Mouse (Mus musculus) monocyte, adult 2 months (primary cell): Measurements from ENCODE around the gene Lrrc39.
A peak's percentile ranks its signal among the peaks of the same experiment; 100 is the strongest.
"Not testable (repeated sequence)": the region's sequence is repeated elsewhere in the genome, so short reads cannot be mapped to it uniquely, and the experiment has no call there.

ENCODE experiments used
- DNase-seq, 2 experiments: peaks; one replicate each; pipeline ENCODE4 v3.0.0; 2022; ENCODE audit warnings: low spot score in 2 of 2, low read depth in 1 of 2

Lrrc39 gene

GRCm38 (mm10) chr3:116562408-116563094 is at the start of gene Lrrc39:
Gene Lrrc39 (plus strand): TSS chr3:116562973.
- DNase-seq = no peak

GRCm38 (mm10) chr3:116520141-116520761 is 42.5 kb upstream of the Lrrc39 start:
- no peak for DNase-seq

- DNase-seq = no peak
Observed at GRCm38 (mm10) chr3:116529741-116530140, 33.0 kb upstream of the Lrrc39 start.

GRCm38 (mm10) chr3:116530826-116531225 is 31.9 kb upstream of the Lrrc39 start:
- no peak for DNase-seq

- no peak for DNase-seq
Observed at GRCm38 (mm10) chr3:116536428-116537199, 26.2 kb upstream of the Lrrc39 start.

- DNase-seq = no peak
Observed at GRCm38 (mm10) chr3:116537200-116537573, 25.6 kb upstream of the Lrrc39 start.

GRCm38 (mm10) chr3:116542070-116542469 is 20.7 kb upstream of the Lrrc39 start:
- DNase-seq = no peak

- DNase-seq = no peak
Observed at GRCm38 (mm10) chr3:116542532-116542931, 20.2 kb upstream of the Lrrc39 start.

GRCm38 (mm10) chr3:116547430-116547829 is 15.3 kb upstream of the Lrrc39 start:
- no peak for DNase-seq

GRCm38 (mm10) chr3:116551362-116551761 is 11.4 kb upstream of the Lrrc39 start:
- DNase-seq = no peak

GRCm38 (mm10) chr3:116561315-116561714 is 1.5 kb upstream of the Lrrc39 start:
- not testable (repeated sequence) for DNase-seq

- DNase-seq = no peak
Observed at GRCm38 (mm10) chr3:116563095-116563492, 321 bp downstream of the Lrrc39 start.

GRCm38 (mm10) chr3:116570628-116571027 is 7.9 kb downstream of the Lrrc39 start:
- no peak for DNase-seq

- no peak for DNase-seq
Observed at GRCm38 (mm10) chr3:116577286-116577685, 14.5 kb downstream of the Lrrc39 start.

GRCm38 (mm10) chr3:116582201-116582600 is 19.4 kb downstream of the Lrrc39 start:
- DNase-seq = no peak

- no peak for DNase-seq
Observed at GRCm38 (mm10) chr3:116594076-116594727, 31.4 kb downstream of the Lrrc39 start.

- peak; percentile 89 to 93 for DNase-seq
Observed at GRCm38 (mm10) chr3:116594728-116595602, 32.2 kb downstream of the Lrrc39 start, which contains the start of gene Sass6. Gene Sass6 (plus strand): TSS chr3:116594982.

- DNase-seq = no peak
Observed at GRCm38 (mm10) chr3:116595603-116595991, 32.8 kb downstream of the Lrrc39 start.

- no peak for DNase-seq
Observed at GRCm38 (mm10) chr3:116599705-116600104, 36.9 kb downstream of the Lrrc39 start.

GRCm38 (mm10) chr3:116601005-116601404 is 38.2 kb downstream of the Lrrc39 start:
- DNase-seq = no peak

- no peak for DNase-seq
Observed at GRCm38 (mm10) chr3:116601781-116602180, 39.0 kb downstream of the Lrrc39 start.
